Mouse (Mus musculus): Measurements from ENCODE around the gene Chic1. TPM values are rescaled to one million over a fixed set of nuclear protein-coding genes. Genes with fewer than 3 reads are reported as not detected.

Chic1 gene
- total RNA-seq, 2 experiments from 2014 or later = 0.14 to 0.24 TPM

GRCm38 (mm10) chrX:103432293-103432692 is 76.0 kb downstream of the Chic1 start:
- DNase-seq (ENCODE audit: low spot score) = no peak

- no peak for DNase-seq (ENCODE audit: low spot score)
These were observed 81.7 kb downstream of the Chic1 start for GRCm38 (mm10) chrX:103438023-103438422.

- peak; percentile 0 for DNase-seq (ENCODE audit: low spot score)
These were observed 84.5 kb downstream of the Chic1 start for GRCm38 (mm10) chrX:103440803-103441202.

GRCm38 (mm10) chrX:103443755-103444154 is 87.5 kb downstream of the Chic1 start:
- DNase-seq (ENCODE audit: low spot score) = peak; percentile 24

Other genes with a start within 250 kb of the Chic1 start
- gene Nap1l2, start 169.8 kb upstream of the Chic1 start, total RNA-seq (2021) = not detected
- not detected for gene Cdx4, start 35.1 kb upstream of the Chic1 start, total RNA-seq (2021)
- gene Tsx, start 58.0 kb downstream of the Chic1 start, total RNA-seq (2021) = not detected
- gene Gm26992, start 65.5 kb downstream of the Chic1 start, total RNA-seq (2021) = not detected